Mouse (Mus musculus) cerebellum, adult 2 months (tissue): ENCODE results near the gene Nfic. TPM values are rescaled to one million over a fixed set of nuclear protein-coding genes. Genes with fewer than 3 reads are reported as not detected.

Experiments used
- DNase-seq, 2 experiments: peaks; one replicate each; pipeline ENCODE4 v3.0.0; 2021
- H3K27ac ChIP-seq: fragments of 200-500 bp; 2 replicates; pipeline ENCODE4 v1.5.1; 2012; ENCODE audit warnings: low read length, control low read depth, inconsistent platforms; ENCODE audit not compliant: insufficient read depth
- H3K27me3 ChIP-seq: fragments of 200-500 bp; 2 replicates; pipeline ENCODE4 v1.6.1; 2012; ENCODE audit warnings: inconsistent platforms, mild to moderate bottlenecking, low read length, moderate library complexity; ENCODE audit not compliant: control insufficient read depth, insufficient read depth
- H3K4me1 ChIP-seq: fragments of 200-500 bp; 2 replicates; pipeline ENCODE4 v1.6.1; 2011; ENCODE audit warnings: low read length; ENCODE audit not compliant: control insufficient read depth, insufficient read depth
- H3K4me3 ChIP-seq: fragments of 200-500 bp; replicated peaks from 2 replicates; pipeline ENCODE3; 2011; ENCODE audit warnings: mild to moderate bottlenecking, low read depth, low read length, control low read depth; ENCODE audit not compliant: insufficient read depth
- CTCF ChIP-seq: fragments of 200-500 bp; IDR thresholded peaks from 2 replicates; pipeline ENCODE4 v1.5.1; 2011; ENCODE audit warnings: low read depth, mild to moderate bottlenecking, control low read depth, low read length, moderate library complexity, borderline replicate concordance; ENCODE audit not compliant: insufficient read depth
- POLR2A ChIP-seq: fragments of 200-500 bp; IDR thresholded peaks from 2 replicates; pipeline ENCODE4 v1.6.1; 2011; ENCODE audit warnings: low read length, control low read depth, borderline replicate concordance; ENCODE audit not compliant: insufficient read depth
- WGBS: fragments of 180-500 bp; shearing (Covaris S2); methylation state at CpG from one replicate; pipeline ENCODE4 v1.1.7; 2018; 5-methylcytosine and 5-hydroxymethylcytosine counted together
- polyA plus RNA-seq: library from polyadenylated mRNA; depleted of rRNA; stranded (reverse); fragments of >200 nt; gene quantifications from 2 replicates; pipeline ENCODE4 v1.2.3, GENCODE M21; 2012

Gene Nfic
- polyA plus RNA-seq, 1 experiment: 103 TPM

DNA sequence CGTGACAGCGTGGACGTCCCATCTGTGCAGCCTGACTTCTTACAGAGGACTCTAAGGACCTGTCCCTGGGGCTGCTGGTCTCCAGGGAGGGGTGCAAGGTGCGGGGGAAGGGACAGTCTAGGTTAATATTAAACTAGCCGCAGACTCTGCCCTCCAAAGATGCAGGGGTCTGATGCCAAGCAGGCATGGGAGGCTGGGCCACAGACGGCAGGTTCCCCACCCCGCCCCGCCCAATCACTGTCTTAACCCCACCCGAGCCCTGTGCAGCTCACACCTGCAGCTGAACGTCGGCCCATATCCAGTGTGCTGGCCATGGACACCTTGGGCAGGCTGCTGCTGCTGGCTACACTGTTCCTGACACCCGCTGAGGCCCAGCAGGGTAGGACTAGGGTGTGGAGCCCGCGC, 62.7 kb downstream of the Nfic start, which contains the start of gene Smim24:
Gene Smim24, plus strand, starts transcription at position 271 of the 405 bp plus-strand sequence.
- no peak for DNase-seq
- Histone ChIP-seq H3K27me3 (no peaks in the 10 kb centered on the region), H3K4me1 (peaks cover 28% of the 10 kb centered on the region), H3K27ac (no peak within 1 kb of the TSS), H3K4me3 (no peak within 1 kb of the TSS)
- 44% methylated on average over 14 of the region's 14 CpGs for WGBS
- no peak for TF ChIP-seq CTCF
- TF ChIP-seq POLR2A: no peak

GRCm38 (mm10) chr10:81392270-81392669, 63.2 kb downstream of the Nfic start:
- DNase-seq: no peak
- Histone ChIP-seq H3K4me1 (peaks cover 27% of the 10 kb centered on the region), H3K4me3 (no peak overlapping the region), H3K27me3 (no peaks in the 10 kb centered on the region), H3K27ac (no peak overlapping the region)
- TF ChIP-seq CTCF (no peak), POLR2A (no peak)
- WGBS: 77% methylated on average over 6 of the region's 6 CpGs

GRCm38 (mm10) chr10:81390678-81390965, 64.8 kb downstream of the Nfic start:
- peak in 1 of 2 experiments; percentile 40 for DNase-seq
- Histone ChIP-seq H3K4me3 (no peak overlapping the region), H3K27ac (no peak overlapping the region), H3K4me1 (peaks cover 17% of the 10 kb centered on the region), H3K27me3 (no peaks in the 10 kb centered on the region)
- no peak for TF ChIP-seq POLR2A
- TF ChIP-seq CTCF: no peak
- WGBS: 78% methylated on average over 13 of the region's 13 CpGs

DNA sequence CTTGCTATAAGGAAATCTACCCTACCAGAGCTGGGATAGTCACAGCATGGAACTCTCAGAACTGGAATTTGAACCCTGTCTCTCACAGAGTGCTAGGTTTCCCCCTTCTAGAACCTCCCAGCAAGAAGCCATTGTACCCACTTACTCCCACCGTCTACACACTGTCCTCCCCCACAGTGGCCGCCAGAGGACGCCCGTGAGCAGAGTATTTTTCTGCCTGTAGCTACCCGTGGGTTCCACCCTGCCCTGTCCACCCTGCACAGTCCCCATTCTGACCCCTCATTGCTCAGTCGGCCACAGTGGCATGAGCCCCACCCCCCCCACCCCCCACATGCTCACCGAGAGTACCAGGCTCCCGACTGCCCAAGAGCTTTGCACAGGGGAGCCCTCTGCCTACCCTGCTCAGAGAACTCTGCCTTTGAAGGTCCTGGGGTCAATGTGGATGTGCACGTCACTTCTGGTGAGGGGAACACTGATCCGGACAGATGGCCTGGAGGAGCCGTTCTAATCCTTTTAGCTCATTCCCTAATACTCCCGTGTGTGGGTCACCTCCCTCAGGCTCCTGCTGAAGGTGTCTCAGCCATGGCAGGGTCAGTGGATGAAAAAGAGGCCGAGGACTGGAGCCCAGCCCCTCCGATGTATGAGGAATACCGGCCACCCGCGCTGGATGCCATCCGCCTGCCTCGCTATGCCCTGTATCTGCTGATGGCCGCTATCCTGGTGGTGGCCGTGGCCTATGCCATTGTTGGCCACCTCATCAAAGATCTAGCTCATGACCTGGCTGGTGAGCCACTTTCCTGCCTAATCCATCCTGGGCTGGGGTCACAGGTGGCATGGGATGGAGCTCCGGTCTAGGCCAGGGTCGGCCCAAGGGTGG, 65.4 kb downstream of the Nfic start:
- no peak overlapping the region for H3K4me3 ChIP-seq
- no peak overlapping the region for H3K27ac ChIP-seq
- H3K4me1 ChIP-seq: peaks cover 19% of the 10 kb centered on the region
- DNase-seq: peak; percentile 71 to 84
- peak; percentile 96 for TF ChIP-seq CTCF
- TF ChIP-seq POLR2A: no peak
- H3K27me3 ChIP-seq: no peaks in the 10 kb centered on the region
- WGBS: 44% methylated on average over 23 of the region's 23 CpGs

- WGBS: 38% methylated on average over 3 of the region's 3 CpGs
Observed at GRCm38 (mm10) chr10:81389373-81389772, 66.1 kb downstream of the Nfic start.

GRCm38 (mm10) chr10:81388505-81389055, 66.9 kb downstream of the Nfic start, which contains the start of gene Gm48552:
TSS of gene Gm48552 (plus strand) at chr10:81389005.
- no peak for TF ChIP-seq POLR2A
- TF ChIP-seq CTCF: no peak
- no peak for DNase-seq
- Histone ChIP-seq H3K27ac (no peak within 1 kb of the TSS), H3K27me3 (no peaks in the 10 kb centered on the region), H3K4me1 (peaks cover 14% of the 10 kb centered on the region), H3K4me3 (no peak within 1 kb of the TSS)
- WGBS: 66% methylated on average over 5 of the region's 5 CpGs

More at GRCm38 (mm10) chr10:81389373-81389772, 66.1 kb downstream of the Nfic start:
- H3K27me3 ChIP-seq: no peaks in the 10 kb centered on the region
- H3K27ac ChIP-seq: no peak overlapping the region
- TF ChIP-seq CTCF (no peak), POLR2A (no peak)
- no peak for DNase-seq
- no peak overlapping the region for H3K4me3 ChIP-seq
- peaks cover 17% of the 10 kb centered on the region for H3K4me1 ChIP-seq

- Histone ChIP-seq H3K27me3 (no peaks in the 10 kb centered on the region), H3K27ac (no peak overlapping the region), H3K4me3 (no peak overlapping the region), H3K4me1 (peaks cover 10% of the 10 kb centered on the region)
- WGBS: 40% methylated on average over 20 of the region's 20 CpGs
- TF ChIP-seq CTCF (no peak), POLR2A (no peak)
- DNase-seq: no peak
Observed at GRCm38 (mm10) chr10:81387716-81388115, 67.7 kb downstream of the Nfic start.

DNA sequence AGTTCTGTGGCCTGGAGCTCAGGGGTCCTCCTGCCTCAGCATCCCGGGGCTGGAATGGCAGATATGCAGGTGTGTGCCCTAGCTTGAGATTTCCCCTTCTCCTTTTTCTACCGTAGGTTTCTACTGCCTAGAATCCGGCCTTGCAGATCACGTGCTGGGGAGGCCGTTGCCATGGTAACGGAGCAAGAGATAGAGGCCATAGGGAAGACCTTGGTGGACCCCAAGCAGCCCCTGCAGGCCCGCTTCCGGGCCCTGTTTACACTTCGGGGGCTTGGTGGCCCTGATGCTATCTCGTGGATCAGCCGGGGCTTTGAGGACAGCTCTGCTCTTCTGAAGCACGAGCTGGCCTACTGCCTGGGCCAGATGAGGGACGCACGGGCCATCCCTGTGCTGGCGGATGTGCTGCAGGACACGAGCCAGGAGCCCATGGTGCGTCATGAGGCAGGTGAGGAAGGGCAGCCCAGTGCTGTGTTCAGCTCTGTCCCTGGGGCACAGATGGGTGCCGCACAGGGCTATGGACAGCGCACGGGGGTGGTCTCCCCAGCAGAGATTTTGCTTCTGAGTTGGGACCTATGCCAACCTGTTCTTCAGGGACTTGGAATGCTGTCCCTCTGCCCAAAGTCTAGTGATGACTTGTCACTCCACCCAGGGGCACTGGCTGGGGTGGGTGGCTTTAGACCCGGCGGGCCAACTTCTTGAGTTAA, 69.7 kb downstream of the Nfic start:
- H3K27me3 ChIP-seq: no peaks in the 10 kb centered on the region
- no peak for DNase-seq
- peaks cover 10% of the 10 kb centered on the region for H3K4me1 ChIP-seq
- H3K27ac ChIP-seq: no peak overlapping the region
- WGBS: 41% methylated on average over 22 of the region's 22 CpGs
- TF ChIP-seq POLR2A (no peak), CTCF (no peak)
- H3K4me3 ChIP-seq: peak overlapping the region; percentile 83
